Mouse (Mus musculus) cerebellum, postnatal 4 days (tissue): ENCODE results near the gene Glrx2.

Experiments used
- DNase-seq, 2 experiments: peaks; one replicate each; pipeline ENCODE4 v3.0.0; 2022; ENCODE audit warnings: low spot score in 2 of 2, mixed read lengths in 1 of 2

Gene Glrx2

DNA sequence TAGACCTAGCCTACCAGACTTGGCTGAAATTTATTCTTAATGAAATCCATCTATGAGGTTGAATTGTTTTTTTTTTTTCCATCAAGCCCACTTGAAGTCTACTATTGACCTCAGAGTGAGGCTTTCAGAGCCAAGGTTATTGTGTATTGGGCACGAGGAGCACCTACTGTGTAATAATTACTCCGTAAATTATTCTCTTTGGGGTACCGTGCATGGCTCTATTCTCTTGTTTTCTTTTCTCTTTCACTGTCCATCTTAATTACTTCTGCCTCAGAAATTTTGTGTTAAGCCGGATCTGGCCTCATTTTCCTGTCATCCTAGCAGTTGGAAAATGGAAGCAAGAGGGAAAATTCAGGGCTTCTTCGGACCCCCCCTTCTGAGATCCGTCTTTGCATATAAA is 26.0 kb downstream of the Glrx2 start:
- DNase-seq: no peak

DNA sequence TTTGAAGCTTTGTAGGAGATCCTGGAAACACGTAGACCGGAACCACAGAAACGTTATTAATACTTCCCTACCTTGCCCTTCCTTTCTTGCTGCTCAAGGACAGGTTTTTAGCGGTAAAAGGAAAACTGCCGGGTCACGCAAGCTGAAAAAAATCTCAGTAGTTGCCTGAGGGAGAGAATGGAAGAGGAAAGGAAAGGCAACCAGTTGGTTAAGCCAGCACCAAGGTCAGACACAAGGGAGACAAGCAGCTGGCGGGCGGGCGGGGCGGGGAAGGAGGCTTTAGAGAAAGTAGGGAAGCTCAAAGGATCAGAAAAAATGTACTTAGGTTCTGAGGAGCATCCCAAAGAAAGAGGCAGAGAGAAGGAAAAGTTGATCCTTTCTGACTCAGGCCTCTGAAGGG is 29.7 kb downstream of the Glrx2 start:
- DNase-seq: no peak

- DNase-seq: no peak
Observed at GRCm38 (mm10) chr1:143762159-143762558, 46.0 kb downstream of the Glrx2 start.

DNA sequence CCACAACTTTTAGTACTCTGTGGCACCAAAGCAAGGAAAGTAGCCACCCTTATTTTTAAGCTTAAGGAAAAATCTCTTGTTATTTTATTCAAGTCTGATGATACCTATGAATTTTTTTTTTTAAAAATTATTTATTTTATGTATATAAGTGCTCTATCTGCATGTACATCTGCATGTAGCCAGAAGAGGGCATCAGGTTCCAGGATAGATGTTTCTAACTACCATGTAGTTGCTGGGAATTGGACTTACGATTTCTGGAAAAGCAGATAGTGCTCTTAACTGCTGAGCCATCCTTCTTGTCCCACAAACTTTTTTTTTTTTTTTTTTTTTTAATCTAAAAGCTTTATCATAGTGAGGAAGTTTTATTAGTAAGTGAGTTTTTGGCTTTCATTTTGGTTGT is 48.3 kb downstream of the Glrx2 start:
- DNase-seq: no peak

DNA sequence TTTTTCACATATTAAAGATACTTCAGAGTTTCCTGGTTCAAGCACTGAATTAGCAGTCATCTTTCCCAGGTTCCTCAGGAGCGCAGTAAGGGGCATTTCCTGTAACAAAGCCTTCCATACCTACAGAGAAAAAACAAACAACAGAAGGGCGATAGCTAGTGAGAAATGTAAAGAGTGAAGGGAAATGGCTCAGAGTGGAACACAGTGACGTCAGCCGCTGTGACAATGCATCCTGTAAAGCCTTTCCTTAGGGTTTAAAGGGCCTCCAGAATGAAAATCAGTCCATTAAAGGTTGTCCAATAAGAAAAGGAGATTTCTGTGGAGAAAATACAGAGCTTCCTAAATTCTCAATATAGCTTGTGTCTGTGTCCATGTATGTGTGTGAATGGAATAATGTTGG is 49.7 kb downstream of the Glrx2 start:
- no peak for DNase-seq

DNA sequence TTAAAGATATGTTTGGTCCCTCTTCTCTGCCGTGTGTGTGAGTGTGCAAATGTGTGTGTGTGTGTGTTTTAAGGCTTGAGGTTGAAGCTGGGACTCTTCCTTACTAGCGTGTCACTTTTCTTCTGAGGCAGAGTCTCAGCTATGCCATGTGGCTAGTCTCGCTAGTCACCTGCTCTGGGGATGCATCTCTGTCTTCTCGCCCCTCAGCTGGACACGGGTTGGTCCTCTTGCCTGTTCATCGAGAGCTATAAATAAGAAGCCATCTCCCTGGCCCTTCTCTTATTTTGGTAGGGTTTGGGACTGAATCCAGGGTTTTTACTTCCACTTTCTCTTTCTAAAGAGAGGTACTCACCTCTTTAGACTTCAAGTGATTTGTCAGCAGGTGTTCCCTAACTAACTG is 50.1 kb downstream of the Glrx2 start:
- no peak for DNase-seq

- DNase-seq: no peak
Observed at GRCm38 (mm10) chr1:143770444-143771109, 54.4 kb downstream of the Glrx2 start.

GRCm38 (mm10) chr1:143773082-143773481 is 56.9 kb downstream of the Glrx2 start:
- DNase-seq: no peak

DNA sequence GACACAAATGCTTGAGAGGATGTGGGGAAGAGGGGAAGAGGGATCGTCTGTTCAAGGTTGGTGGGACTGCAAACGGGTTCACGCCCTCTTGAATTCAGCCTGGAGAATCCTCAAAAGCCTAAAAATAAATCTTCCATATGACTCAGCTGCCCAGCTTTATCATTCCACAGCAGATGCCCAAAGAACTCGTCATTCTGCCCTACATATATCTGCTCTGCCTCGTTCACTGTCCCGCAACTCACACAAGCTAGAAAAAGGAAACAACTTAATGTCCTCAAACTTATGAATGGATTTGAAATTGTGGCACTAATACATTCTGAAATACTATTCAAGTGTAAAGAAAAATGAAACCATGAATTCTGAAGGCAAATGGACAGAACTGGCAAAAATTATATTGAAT is 57.8 kb downstream of the Glrx2 start:
- DNase-seq: no peak

- peak; percentile 99 for DNase-seq
Observed at GRCm38 (mm10) chr1:143776446-143777411, 60.6 kb downstream of the Glrx2 start, which contains the start of the genes Trove2 and Uchl5. TSS of gene Trove2 (minus strand) at chr1:143777068. TSS of gene Uchl5 (plus strand) at chr1:143777272.

- DNase-seq: no peak
Observed at GRCm38 (mm10) chr1:143777558-143778218, 61.5 kb downstream of the Glrx2 start.

DNA sequence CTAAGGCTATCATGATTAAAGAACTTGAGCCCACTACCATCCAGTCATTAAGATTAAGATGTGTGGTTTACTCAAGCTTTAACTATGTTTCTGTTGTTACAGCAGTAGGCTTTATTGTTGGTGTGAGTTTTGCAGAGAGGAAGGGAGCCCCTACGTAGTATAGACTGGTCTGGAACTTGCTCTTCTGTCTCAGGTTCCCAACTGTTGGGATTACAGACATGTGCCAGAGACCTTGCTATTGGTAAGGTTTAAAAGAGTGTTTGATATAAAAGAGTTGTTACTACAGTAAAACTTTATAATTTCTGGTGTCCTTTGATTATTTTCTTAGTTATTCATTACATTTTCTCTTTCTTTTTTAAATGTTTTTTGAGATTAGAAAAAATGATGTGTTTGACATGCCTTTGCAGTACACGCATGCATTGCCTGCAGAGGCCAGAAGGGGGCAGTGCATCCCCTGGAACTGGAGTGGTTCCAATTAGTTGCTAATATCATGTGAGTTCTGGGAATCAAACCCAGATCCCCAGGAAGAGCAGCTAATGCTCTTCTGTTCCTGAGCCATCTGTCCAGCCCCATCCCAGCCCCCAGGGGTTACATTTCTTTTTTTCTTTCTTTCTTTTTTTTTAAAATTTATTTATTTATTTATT is 72.6 kb downstream of the Glrx2 start:
- peak in 1 of 2 experiments; percentile 23 for DNase-seq
